Mouse (Mus musculus): ENCODE data around the gene Fgfr2.
"Not testable (repeated sequence)": the region's sequence is repeated elsewhere in the genome, so short reads cannot be mapped to it uniquely, and the experiment has no call there.

Gene Fgfr2

GRCm38 (mm10) chr7:131467312-131467711 is 1655.8 kb downstream of the Fgfr2 start:
- DNase-seq: no peak

- no peak for DNase-seq
These were observed 1657.4 kb downstream of the Fgfr2 start for GRCm38 (mm10) chr7:131465735-131466134.

GRCm38 (mm10) chr7:131465117-131465601 is 1658.0 kb downstream of the Fgfr2 start:
- DNase-seq: no peak

- no peak for DNase-seq
These were observed 1666.4 kb downstream of the Fgfr2 start for GRCm38 (mm10) chr7:131456714-131457113.

- DNase-seq: no peak
These were observed 1686.1 kb downstream of the Fgfr2 start for GRCm38 (mm10) chr7:131437051-131437450.

GRCm38 (mm10) chr7:131434276-131434675 is 1688.9 kb downstream of the Fgfr2 start:
- no peak for DNase-seq

GRCm38 (mm10) chr7:131432244-131432643 is 1690.9 kb downstream of the Fgfr2 start:
- DNase-seq: peak; percentile 49 to 61

GRCm38 (mm10) chr7:131427331-131427730 is 1695.8 kb downstream of the Fgfr2 start:
- DNase-seq: no peak

- DNase-seq: no peak
These were observed 1698.2 kb downstream of the Fgfr2 start for GRCm38 (mm10) chr7:131424912-131425311.

- DNase-seq: no peak
These were observed 1705.5 kb downstream of the Fgfr2 start for GRCm38 (mm10) chr7:131417605-131418004.

GRCm38 (mm10) chr7:131416742-131417141 is 1706.4 kb downstream of the Fgfr2 start:
- not testable (repeated sequence) for DNase-seq

GRCm38 (mm10) chr7:131411941-131412270 is 1711.2 kb downstream of the Fgfr2 start:
- DNase-seq: no peak

- peak; percentile 5 to 43 for DNase-seq
These were observed 1711.8 kb downstream of the Fgfr2 start for GRCm38 (mm10) chr7:131411221-131411940.

- peak; percentile 99 for DNase-seq
These were observed 1712.6 kb downstream of the Fgfr2 start, which contains the start of the genes Ikzf5 and Acadsb for GRCm38 (mm10) chr7:131410416-131411058. Ikzf5 (minus strand) TSS chr7:131410521. Acadsb (plus strand) TSS chr7:131410601.

- DNase-seq: no peak
These were observed 1713.2 kb downstream of the Fgfr2 start for GRCm38 (mm10) chr7:131409988-131410385.

- peak in 1 of 2 experiments; percentile 3 for DNase-seq
These were observed 1713.7 kb downstream of the Fgfr2 start for GRCm38 (mm10) chr7:131409321-131409987.

- DNase-seq: peak in 1 of 2 experiments; percentile 40
These were observed 1731.4 kb downstream of the Fgfr2 start for GRCm38 (mm10) chr7:131391761-131392160.

- DNase-seq: peak in 1 of 2 experiments; percentile 13
These were observed 1751.1 kb downstream of the Fgfr2 start for GRCm38 (mm10) chr7:131371880-131372651.

GRCm38 (mm10) chr7:131371470-131371860 is 1751.7 kb downstream of the Fgfr2 start:
- DNase-seq: no peak

- DNase-seq: peak; percentile 89 to 94
These were observed 1752.3 kb downstream of the Fgfr2 start, which contains the start of gene Pstk for GRCm38 (mm10) chr7:131370648-131371469. Pstk (plus strand) TSS chr7:131371141.

GRCm38 (mm10) chr7:131364131-131364530 is 1759.0 kb downstream of the Fgfr2 start:
- DNase-seq: no peak
